Mouse (Mus musculus) left cerebral cortex, adult 8-10 months (tissue): ENCODE measurements around the gene Fancc. TPM values are rescaled to one million over a fixed set of nuclear protein-coding genes. Genes with fewer than 3 reads are reported as not detected.

Experiments used
- DNase-seq, 2 experiments: peaks; one replicate each; pipeline ENCODE4 v3.0.0; 2022; ENCODE audit warnings: low spot score in 2 of 2
- total RNA-seq, 4 experiments: library from RNA; stranded (reverse); gene quantifications; 2 replicates each; pipeline ENCODE4 v1.2.4; 2022

Fancc gene
- total RNA-seq, 4 experiments from 2014 or later: 10.5 to 12.1 (median 10.6) TPM

DNA sequence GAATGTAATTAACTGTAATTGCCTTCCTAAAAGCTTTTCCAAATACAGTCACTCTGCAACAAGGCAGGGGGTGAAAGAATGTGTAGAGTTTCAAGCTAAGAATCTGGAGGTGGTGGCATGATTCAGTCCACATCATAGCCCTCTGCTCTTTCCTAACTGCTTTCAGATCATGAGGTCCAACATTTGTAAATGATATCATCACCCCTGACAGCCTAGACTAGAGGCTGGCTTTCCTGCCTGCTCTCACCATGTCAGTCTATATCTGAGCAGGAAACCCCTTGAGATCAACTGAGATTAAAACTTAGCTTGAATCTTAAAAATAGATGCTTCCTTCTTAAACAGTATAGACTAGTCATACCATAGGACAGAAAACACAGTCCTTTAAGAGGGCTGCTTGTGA, 75.9 kb downstream of the Fancc start:
- no peak for DNase-seq

DNA sequence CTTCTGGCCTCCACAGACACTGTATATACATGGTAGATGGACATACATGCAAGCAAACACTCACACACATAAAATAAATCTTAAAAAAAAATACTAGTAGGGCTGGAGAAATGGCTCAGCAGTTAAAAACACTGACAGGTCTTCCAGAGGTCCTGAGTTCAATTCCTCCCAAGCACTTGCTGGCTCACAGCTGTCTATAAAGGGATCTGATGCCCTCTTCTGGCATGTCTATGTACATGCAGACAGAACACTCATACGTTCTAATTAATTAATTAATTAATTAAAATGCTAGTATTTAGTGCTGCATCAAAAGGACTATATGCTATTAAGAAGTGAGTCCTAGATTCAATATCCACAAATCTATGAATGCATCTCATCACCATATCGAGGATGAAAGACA, 78.9 kb downstream of the Fancc start:
- no peak for DNase-seq

DNA sequence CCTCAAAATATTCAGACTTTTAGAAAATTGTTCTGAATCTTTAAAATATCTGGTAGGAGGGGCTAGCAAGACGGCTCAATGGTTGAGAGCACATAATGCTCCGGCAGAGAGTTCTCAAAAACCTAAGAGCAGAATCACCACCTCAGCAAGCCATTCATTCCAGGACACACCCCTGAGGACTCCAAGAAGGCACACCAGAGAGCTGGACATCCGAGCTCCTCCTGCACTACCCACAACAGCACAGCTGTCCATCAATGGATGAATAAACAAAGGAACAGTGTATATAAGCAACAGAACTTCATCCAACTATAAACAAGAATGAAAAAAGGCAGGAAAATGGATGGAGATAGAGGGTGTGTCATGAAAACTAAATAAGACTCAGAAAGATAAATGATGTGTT, 80.3 kb downstream of the Fancc start:
- no peak for DNase-seq

DNA sequence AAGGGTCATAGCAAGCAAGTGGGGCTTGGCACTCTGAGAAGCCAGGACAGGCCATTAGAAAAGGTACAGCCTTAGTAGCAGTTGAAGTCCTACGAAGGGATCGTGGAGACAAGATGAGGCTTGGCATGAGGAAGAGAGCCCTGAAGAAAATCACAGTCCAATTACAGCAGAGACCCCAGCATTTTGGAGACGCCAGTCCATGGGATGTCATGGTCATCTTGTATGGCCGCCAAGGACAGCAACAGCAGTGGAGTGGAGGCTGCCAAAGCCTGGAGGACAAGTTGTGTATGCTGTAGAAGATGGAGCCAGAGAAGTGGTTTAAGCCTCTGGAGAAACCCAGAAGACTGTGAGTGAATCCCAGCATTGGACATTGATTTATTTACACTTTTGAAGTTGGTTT, 84.4 kb downstream of the Fancc start:
- DNase-seq: no peak

DNA sequence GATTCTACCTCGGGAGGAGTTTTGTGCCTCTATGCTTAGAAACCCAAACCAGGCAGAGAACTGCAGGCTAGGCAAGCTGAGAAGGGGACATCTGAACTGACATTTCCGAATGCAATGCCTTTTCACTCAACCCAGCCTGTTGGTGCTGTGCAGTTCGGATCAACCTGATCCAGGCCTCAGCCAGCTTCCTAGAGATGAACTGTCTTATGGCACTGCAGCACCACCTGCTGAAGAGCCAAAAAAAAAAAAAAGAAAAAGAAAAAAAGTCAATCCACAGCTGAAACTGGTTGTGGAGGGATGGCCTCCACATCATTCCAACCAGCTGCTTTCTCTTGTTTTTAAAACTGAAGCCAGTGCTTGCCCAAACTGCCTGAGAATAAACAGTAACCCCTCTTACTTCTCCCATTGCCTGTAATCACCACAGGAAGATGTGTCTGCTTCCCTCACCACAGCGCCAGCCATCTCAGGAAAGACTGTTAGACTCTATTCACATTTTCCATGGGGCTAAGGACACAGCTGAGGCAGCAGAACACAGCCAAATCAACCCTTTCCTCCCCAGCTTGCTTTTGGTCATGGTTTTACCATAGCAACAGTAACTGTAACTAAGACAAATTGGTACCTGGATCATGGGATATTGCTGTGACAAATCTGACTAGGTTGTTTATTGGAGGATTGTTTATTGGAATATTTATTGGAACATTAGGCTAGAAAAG, 85.6 kb downstream of the Fancc start:
- DNase-seq: no peak

DNA sequence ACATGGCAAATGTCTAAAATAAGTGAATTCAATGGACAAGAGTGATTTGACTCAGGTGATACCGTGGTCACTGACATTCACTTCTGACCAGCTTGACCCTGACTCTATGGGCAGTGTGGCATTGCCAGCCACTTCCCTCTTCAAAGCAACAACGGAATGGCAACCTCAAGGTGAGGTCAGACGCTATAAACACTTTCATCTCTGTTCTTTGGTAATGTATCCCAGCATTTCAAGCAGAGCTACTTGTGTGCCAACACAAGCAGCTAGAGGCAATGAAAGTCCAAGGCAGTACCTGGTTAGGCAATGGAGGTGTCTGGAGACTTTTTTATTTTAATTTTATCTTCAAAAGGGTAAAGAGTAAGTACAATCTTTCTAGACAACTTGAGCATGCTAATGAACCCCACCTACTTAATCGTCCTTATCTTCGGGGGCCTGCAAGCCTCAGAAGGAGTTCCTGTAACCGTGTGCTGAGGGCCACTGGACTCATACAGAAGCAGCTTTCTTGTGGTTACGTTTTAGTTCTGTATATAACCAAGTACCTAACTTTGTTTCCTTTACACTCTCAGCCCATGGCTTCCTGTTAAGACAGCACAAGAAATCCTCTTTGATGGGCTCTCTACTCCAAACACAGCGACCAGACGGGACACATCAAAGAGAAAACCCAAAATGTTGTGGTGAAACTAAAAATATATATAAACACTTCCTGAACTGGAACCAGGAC, 86.3 kb downstream of the Fancc start:
- DNase-seq: no peak

DNA sequence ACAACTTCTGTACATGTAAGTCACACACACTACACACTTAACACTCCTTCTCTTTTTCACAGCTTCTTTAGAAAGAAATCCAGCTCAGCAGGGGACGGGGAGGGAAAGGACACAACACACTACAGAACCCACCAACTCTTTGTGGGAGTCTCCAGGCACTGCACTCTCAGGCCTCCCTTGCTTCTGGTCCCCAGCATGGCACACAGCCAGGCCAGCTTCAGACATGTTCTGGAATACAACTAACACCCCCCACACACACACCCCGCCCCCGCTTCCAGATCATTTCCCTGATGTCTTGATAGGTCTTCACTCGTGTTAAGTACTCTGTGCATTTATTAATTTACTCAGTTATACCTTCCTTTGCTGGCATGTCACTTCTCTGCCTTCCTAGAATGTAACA, 91.9 kb downstream of the Fancc start:
- DNase-seq: no peak

DNA sequence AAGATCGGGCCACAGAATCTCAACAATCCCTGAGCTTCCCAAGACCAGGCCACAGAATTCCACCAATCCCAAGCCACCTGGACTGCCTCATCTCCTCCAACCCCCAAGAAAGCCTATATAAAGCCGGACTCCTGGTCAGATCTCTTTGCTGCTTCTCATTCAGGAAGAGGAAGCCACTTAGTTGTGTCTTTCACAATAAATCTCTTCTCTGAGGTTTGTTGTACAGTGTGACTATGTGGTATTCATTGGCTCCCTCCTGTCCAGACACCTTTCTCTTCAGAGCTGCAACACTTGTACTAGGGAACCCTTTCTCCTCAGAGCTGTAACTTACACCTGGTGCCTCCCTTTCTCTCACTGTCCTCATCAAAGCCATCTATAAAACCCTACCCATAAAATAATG, 92.4 kb downstream of the Fancc start:
- no peak for DNase-seq

DNA sequence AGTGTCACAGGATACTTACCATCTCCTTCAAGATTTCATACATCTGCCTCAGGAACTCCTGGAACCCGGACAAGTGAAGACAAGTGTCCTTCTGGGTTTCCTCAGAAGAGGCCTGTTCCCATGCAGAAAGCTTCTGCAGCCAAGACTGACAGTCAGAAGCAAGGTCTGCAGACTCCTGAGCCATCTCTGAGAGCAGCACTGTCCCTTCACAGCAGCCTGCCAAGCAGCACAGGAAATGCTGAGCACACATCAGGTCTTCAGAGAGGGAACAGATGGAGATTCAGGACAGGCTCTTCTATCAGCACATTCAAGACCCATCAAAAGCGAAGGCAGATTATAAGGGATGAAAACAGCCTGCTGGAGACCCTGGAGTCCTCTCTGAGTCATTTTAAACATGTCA, 94.3 kb downstream of the Fancc start:
- DNase-seq: no peak

DNA sequence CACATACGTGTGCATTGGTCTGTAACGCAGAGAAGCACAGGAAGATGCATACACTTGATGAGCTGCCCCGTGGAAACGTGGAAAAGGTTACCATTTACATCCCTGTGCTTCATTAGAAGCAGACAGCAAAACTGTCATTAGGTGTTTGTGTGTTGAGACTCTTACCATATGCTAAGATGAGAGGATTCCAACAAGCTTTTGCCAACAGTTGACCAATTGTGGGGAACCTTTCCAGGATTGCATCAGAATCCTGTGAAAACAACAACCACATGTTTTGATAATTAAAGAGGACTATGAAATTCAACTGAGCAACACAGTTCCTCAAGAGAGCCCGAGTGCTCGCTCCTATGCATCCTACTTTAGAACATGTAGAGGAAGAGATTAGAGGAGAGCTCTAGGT, 97.0 kb downstream of the Fancc start:
- DNase-seq: no peak

DNA sequence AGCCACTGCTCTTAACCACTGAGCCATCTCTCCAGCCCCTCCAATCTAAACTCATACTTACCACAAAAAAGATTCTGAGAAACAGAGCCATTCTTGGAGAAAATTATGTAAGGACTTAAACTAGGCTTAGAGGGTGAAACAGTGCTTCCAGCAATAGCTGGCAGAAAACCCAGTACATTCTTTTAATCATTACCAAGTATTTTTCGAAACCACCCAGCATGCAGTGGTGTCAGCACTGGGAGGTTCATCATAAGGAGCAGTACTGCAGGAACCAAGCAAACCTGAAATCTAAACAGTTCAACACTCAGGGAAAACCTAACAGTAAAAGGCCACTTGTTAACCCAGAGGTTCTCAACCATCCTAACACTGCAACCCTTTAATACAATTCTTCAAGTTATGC, 99.7 kb downstream of the Fancc start:
- no peak for DNase-seq

DNA sequence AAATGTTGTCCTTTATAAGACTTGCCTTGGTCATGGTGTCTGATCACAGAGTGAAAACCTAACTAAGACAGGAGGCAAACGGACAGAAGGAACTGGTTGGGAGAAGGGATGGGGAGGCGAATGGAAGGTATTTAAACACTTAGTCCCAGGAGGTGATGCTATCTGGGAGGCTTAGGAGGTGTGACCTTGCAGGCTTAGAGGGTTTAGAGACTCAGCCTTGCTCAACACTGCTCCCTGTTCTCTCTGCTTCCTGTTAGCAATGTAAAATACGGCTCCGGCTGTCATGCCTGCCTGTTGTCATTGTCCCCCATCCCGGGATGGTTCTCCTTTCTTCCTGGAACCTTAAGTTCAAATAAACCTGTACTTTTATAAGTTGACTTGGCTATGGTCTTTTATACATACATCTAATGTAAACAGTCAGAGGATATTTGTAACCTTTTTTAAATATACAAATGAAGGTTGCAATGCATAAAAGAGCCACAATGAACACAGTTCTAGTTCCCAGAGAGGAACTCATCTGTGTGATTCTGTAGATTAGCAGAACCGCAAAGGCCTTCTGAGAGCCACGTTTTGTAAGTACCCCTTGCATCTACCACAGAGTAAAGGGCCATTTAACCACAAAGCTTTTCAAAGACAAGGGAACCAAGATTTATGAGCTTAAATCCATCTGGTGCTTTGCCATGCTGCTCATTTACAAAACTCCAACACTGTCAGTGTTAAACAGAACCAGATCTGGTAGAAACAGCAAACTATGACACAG, 102.6 kb downstream of the Fancc start:
- no peak for DNase-seq

DNA sequence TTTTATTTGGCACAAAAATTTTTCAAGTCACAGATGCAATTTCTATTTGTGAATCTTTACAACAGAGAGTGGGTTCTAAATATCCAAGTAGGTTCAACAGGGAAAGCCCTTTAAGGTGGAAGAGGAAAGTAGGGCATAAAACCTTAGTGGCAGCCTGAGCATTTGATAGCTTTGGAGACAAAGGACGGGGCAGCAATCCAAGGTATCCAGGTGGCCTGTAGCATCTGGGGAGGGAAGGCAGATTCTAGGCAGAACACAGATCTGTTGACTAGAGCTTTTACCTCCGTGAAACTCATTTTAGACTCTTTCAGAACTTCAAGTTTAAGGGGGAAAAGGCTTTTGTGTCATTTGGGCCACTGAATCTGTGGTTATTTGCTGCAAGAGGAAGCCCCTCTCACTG, 111.8 kb downstream of the Fancc start:
- no peak for DNase-seq

DNA sequence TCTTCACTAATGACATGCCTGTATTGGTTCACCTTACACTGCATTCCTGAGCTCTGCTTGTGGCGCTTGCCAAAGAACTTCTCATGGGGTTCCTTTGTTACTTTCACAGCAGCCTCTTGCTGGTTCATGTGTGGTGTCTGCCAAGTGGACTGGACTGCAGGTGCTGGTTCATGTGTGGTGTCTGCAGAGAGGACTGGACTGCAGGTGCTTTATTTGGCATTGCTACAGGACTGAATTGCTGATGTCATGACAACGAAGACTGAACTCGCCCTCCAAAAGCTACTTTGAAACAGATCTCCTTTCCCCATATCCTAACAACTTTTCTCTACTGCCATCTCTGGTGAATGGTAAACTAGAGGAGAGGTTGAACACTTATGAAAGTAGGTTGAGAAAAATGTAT, 112.3 kb downstream of the Fancc start:
- no peak for DNase-seq

DNA sequence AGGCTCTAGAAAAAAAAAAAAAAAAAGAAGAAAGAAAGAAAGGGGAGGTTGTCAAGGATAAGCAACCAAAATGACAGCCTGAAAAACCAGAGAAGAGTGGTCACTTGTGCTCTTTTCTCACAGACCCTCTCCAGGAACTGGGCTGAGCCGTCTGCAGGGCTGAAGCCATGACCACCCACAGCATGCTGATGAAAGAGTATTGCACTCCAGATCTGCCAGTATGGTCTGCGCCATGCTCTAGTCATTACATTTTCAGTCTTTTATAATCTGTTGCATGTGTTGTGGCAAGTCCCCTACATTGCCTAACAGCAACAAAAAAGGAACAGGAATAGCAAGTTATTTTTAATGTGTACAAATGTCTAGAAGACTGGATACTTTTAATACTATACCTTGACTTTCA, 114.9 kb downstream of the Fancc start:
- DNase-seq: no peak

DNA sequence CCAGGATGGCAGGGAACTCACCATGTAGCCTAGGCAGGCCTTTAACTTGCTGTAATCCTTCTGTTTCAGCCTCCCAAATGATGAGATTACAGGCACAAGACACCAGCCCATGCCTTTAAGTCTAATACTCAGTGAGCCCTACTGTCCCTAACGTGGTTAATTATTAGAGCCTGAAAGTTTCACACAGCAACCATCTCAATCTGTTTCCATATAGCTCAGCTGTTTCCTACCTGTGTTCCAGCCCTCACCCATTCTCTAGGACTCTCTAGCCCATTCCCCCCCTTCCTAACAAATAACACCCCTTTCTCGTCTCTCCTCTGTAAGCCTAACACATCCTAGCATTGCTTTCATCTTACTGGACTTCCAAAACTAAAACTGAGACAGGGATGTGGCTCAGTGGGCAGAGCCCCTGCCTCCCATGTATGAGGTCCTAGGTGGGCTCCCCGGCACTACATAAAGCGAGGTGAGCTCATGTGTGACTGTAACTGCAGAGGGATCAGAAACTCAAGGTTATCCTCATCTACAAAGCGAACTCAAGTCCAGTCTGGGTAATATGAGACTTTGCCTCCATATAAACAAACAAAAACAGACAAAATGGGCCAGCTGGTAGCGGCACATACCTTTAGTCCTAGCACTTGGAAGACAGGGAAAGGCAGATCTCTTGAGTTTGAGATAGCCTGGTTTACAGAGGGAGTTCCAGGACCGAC, 123.5 kb downstream of the Fancc start:
- DNase-seq: no peak

DNA sequence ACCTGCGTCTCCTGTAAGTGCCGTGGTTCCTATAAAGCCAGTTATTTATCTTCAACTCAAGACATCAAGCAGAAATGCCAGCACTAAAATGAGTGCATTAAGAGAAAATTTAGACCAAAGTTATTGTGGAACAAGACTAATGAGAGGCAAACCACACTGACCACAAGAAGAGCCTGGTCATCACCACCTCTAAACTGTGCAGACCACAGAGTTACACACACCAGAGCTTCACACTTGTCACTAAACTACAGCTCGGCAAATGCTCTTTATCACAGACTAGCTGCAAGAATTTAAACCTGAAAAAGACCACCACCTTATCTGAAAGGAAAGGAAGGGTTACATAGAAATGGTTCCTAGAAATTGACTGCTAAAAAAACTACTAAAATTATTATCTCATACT, 135.3 kb downstream of the Fancc start:
- no peak for DNase-seq

DNA sequence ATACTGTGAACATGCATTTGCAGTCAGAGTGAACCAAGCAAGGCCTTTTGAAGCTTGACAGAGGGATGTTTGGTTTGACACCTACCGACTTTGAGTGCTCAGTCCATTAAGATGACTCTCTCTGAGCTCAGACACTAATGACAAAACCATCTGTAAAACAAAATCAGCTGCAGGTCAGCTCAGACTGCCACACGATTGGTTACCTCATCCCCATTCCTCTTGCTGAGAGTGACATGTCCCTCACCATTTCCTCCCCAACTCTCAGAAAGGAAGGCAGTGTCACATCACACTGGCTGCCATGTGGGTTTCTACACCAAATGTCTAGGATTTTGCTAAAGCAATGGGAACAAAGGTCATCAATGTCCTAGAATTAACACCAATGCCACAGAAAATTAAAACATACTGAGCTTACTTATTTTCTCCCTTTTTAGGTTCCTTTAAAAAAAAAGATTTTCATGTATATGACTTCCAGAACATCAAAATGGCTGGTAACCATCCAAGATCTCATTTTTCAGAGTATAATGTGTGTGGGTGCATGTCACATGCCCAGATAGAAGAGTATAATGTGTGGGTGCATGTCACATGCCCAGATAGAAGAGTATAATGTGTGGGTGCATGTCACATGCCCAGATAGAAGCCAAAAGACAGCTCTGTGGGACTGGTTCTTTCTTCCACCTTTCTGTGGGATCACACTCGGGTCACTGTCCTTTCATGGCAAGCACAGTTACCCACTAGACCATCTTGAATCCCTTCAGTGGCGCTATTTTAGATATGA, 136.8 kb downstream of the Fancc start:
- peak in 1 of 2 experiments; percentile 23 for DNase-seq

DNA sequence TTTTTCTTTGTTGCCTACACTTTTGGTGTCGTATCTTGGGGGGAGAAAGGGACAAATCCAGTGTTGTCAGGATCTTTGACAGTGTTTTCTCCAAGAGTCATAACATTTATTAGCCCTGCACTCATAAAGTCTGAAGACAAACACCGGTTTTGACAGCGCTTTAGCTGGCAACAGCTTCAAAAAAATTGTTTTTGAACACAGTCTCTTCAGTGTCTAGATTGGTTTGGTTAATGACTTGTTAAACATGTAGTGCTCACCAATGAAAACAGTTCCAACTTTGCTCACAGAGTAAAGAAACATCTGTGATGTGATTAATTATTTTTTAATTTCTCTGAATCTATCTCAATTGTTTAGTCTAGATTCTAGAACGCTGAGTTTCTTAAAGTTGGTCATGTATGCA, 137.7 kb downstream of the Fancc start:
- DNase-seq: no peak

DNA sequence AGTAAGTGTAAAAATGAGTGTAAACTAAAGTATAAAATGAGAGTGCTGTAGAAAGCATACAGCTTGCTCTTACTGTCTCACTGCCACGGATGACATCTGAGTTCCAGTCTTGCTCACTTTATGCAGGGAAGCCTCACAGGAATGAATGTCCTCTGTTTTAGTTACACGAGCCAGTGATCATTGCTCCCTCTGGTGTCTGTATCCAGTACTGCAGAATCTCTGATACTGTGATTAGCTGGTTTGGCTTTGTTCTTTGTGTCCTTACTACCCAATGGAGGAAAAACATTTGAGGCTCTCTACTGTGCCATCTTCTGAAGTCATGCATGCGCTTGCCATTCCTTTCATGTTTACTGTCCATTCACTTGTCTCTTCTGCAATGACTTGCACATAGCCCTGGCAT, 140.5 kb downstream of the Fancc start:
- peak in 1 of 2 experiments; percentile 48 for DNase-seq

DNA sequence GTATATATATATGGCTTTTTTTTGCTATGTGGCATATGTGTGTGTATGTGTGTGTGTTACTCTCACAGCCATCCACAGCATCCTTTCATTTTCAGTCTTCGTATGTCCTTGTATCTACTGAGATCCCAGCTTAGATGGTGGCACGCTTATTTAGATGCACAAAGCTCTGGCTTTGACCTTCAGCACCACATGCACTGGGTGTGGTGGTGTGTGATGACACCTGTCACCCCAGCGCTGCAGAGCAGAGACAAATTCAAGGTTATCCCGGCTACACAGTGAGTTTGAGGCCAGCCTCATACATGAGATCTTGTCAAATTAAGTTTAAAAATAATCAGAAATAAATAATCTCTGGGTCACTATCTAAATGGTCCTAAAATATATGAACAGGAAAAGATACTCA, 141.0 kb downstream of the Fancc start:
- DNase-seq: no peak
